Mouse (Mus musculus) testis, postnatal 14 days (tissue): ENCODE data around the gene Slc9a1.

Source experiments
- DNase-seq: peaks from one replicate; pipeline ENCODE4 v3.0.0; 2021; ENCODE audit warnings: low spot score

Gene Slc9a1

DNA sequence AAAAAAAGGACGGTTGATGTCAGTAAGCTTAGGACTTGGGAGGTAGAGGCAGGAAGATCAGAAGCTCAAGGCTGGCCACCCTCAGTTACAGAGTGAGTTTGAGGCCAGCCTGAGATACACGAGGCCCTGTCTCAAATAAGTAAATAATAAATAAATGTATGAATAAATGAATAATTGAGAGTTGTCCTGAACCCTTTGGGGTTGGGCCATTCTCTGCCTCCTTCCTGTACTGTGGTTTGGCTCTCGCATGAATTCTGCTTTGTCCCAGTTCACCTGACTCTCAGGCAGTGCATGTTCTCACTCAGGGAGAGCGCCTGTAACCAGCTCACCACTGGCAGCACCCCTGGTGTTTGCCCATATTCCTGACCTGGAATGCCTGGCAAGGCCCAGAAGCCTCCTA lies 4.5 kb downstream of the Slc9a1 start:
- DNase-seq: no peak

DNA sequence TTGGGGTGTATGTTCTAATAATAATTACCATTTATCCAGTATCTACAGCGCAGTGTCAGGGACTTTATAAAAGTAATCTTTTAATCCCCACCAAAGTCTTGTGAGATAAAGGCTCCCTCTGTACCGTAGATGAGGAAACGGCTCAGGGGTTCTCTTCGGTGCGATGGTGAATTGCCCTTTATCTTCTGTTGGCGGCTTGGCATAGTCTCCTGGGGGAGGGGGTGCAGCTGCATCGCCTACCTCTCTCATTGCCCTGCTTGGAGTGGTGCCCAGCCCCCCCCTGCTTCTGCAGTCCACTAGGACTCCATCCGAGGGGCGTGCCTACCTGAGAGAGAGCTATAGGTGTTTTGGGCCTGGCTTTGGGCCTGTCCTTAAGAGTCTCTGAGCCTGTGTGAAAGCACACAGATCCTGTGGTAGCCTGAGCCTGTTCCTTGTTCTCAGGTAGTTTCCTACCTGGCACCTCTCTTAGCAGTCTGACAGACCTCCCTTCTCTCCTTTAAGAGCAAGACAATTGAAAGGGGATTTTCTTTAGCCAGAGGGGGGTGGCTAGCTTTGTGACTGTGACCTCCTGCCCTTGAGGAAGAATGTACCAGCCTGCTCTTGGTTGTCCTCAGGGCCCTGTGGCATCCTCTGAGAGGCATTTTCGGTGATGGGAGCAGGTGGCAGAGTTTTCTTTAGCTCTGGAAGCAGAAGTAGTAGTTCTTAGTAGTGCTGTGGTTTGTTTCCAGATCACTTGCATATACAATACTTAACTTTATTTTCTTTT lies 6.5 kb downstream of the Slc9a1 start:
- DNase-seq: no peak

DNA sequence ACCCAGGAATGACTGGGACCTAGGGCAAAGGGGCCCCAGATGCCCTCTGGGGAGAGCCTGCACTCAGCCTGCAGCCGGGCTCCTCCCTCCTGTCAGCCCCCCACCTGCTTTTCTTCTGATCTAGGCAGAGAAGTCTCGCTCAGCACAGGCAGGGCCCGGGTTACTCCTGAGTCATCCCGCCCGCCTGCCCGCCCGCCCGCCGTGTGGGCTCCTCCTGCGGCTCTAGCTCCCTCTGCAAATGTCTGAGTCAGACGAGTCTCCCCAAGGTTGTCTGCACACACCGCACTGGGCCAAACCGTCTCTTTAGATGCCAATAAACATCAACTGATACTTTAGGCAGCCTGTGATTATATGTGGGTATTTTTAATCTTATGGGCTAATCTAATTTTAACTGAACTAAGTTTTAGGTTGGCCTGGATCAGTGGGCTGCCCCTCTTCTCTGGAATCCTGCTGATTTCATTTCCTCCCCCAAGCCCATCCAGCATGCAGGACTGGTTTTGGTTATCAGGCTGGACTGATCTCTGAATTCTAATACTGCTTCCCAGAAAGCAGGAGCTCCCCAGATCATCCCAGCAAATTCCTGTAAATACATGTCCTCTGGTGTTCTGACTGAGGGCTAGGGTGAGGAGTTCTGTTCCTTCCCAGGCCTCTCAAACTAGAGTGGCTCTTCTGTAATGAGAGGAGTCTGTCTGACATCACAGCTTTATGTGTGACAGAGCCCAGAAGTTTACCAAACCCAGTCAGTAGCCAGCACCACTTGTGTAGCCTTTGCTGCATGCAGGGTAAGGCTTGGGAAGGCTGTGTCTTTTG lies 8.9 kb downstream of the Slc9a1 start:
- no peak for DNase-seq

DNA sequence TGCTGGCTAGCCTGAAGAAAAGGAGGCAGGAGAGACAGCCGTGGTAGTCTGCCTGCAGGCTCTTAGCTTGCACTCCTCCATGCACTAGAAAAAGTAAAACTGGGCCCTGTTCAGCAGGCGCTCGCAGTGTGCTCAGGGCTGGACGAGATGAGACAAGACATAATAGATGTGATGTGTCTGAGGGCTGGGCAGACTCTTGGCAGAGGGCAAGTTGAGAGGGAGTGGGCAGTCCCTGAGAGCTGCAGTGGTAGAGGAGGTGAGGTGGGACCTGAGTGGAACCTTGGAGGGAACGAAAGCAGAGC lies 9.5 kb downstream of the Slc9a1 start:
- DNase-seq: no peak

DNA sequence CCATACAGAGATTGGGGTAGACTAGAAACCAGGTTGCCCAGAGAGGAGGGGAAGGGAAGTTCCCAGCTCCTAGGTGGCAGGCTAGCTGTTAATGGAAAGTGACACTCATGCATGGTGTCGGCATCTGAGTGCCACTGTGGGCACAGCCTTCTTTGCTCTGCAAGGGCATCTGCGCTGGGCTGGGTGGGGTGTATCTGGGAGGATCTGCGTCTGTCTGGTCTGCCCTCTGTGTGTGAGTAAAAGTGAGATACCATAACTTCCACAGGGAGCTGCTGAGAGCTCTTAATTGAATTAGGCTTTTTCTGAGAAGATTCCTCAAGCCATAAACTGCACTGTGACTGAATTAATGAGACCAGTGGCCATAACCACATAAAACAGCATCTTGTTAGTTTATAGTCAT lies 10.4 kb downstream of the Slc9a1 start:
- no peak for DNase-seq

DNA sequence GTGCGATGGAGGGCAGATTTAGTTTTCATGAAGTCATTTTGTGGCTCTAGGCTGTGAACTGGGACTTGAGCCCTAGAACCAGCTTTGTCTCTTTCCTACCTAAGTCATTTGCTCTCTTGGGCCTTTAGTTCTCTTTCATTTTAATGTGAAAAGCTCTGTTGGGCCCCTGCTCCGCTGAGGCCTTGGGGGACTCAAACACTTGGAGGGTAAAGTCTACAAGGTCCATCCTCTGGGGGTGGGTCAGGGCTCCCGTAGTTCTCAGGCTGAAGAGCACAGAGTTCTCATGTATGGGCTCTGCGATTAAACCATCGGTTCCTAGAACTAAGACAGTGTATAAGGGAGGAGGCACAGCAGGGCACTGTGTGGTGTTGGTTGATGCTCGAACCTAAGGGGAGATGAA lies 11.0 kb downstream of the Slc9a1 start:
- no peak for DNase-seq

DNA sequence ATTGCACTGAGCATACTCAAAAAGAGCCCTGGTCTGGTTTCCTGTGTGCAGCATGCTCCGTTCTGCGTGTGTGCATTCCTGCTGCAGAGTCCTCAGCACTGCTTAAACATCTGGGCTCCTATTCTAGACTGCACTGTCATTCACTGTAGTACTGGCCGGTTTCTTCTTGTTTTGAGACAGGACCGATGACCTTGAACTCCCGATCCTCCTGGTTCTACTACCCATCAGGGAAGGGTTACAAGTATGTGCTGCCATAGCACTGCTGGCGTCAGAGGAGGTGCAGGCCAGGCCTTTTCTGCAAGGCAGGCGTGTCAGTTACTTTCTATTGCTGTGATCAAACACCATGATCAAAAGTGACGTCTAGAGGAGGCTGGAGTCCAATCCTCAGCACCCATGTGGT lies 11.6 kb downstream of the Slc9a1 start:
- DNase-seq: no peak

DNA sequence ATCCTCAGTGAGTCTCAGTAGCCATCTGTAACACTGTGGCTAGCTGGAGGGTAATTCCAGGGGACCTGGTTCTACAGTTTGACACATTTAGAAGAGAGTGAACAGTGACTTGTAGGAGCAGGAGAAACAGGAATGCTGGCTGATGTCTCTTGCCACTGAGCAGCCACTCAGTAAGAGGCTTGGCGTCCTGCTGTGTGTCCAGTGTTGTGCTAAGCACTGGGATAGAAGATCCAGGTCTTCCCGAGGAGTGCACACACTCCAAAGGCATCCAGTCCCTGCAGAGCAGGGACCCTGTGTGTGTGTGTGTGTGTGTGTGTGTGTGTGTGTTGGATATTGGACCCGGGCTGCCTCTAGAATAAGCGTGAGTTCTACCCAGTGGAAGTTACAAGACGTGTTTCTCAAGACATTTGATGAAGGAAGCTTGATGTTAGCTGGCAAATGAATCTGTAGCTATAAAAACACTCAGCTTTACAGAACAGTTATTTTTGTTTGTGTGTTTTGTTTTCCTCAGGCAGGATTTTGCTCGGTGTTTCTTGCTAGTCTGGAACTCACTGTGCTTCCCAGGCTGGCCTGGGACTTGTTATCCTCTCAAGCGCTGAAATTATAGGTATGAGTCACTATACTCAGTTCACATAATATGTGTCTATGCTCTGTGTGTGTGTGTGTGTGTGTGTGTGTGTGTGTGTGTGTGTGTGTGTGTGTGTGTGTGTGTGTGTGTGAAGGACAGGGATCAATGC lies 16.7 kb downstream of the Slc9a1 start:
- DNase-seq: no peak

DNA sequence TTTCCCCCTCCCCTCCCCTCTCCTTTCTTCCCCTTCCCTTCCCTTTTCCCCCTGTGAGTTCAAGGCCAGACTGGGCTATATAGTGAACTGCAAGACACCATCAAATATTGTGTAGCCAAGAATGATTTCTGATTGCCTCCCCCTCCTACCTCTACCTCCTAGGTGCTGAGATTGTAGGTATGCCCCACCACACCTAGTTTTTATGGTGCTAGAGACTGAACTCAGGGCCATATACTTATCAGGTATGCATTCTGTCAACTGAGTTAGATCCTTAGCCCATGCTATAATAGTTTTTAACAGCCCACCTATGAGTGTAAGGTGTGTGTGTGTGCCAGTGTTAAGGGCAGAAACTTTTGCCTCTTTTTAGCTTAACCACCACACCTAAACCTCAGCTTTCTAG lies 17.5 kb downstream of the Slc9a1 start:
- no peak for DNase-seq

DNA sequence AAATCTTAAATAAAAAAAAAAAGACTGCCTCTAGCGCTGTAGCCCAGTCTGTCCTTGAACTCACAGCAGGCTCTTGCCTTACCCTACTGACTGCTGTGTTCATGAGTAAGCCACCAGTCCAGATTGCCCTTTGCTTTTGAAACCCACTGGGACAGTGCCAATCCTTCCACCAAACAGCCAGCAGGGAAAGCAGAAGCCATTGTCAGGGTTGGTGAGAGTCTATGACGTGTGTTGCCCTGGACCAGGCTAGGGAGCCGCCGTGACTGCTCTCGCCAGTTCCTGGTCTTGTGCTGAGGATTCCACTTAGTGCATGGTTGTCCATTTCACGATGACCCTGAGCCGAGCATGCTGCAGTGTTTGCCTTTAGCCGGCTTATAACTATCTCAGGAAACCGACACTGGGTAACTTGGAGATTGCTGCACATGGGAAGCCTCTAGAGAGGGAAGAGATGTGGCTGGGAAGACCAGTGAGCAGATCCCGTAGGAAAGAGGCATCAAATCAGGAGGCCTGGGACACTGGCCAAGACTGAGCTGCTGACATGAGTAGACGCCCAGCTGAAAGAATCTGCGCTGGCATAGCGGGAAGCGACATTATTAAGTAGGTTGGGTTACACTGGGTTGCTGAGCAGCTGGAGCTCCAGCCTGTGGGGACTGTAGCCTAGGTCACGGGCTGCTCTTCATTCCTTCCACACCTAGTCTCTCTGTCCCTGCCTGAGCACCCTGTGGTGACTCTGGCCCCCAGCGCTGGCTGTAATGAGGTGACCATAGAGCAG lies 19.5 kb downstream of the Slc9a1 start:
- no peak for DNase-seq

DNA sequence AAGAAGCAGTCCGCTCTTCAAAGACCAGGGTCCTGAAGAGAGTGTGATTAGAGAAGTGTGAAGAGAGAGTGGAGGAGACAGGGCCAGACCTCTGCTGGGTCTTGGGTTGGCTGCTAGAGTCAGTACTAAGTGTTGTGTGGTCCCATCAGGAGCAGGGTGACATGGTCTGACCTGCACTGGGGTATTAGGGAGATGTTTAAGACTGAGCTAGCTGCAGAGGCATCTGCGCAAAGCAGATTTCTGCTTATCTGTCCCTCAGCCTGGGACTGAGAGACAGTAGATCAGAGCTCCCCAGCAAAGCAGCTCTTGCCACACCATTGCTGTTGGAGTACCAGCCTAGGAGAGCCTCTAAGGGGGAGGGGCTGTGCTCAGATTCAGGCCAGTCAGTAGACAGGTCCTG lies 20.5 kb downstream of the Slc9a1 start:
- DNase-seq: no peak

DNA sequence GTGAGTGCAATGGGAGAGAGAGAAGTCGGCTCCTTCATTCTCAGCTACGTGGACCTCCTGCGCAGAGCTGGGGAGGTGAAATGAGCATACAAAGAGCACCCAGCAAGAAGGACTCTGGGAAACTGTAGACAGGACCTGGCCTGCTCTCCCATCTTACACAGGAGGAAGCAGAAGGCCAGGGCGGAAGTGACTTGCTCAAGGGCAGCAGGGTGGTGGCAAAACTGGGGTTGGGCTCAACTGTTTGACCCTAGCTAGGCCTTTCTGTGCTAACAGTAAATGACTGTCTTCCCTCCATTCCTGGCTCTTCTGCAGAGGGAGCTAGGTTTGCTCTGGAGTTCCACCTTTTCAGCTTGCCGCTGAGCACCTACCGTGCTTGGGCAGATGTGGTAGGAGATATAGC lies 21.1 kb downstream of the Slc9a1 start:
- no peak for DNase-seq

DNA sequence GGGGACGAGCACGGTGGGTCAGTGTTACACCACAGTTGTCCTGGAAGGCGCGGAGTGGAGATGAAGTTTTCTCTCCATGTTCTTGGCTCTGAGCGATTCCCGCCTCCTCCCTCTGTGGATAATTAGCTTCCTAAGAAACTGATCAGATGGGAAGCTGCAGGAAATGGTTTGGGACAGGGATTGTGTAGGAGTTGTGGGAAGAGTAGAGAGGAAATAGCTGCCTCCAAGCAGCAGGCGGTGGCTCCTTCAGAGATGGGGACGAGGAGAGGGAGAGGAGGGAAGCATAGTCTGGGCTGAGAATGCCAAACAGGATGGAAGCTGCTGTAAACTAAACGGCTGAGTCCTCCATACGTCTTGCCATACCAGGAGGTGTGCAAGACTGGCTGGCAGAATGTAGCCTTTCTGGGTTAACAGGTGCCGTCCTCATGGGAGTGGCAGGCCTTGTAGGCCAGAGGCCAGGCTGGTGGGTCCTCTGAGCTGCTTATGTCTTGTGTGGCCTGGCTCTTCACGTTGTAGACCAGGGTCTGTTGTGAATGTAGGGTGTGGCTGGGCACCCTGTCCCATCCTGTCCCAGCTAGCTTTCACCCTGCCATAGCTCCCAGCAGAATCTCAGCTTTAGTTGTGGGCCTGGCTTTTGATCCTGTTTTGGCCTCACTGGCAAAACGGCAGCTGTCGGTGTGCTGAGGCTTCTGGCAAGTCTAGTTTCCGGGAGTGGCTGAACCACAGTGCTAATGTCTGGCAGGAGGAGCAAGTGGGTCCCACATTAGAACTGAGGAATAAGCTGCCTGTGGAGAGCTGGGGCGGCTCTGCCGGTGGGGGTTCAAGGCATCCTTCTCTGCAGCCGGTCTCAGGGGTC lies 21.9 kb downstream of the Slc9a1 start:
- DNase-seq: no peak

DNA sequence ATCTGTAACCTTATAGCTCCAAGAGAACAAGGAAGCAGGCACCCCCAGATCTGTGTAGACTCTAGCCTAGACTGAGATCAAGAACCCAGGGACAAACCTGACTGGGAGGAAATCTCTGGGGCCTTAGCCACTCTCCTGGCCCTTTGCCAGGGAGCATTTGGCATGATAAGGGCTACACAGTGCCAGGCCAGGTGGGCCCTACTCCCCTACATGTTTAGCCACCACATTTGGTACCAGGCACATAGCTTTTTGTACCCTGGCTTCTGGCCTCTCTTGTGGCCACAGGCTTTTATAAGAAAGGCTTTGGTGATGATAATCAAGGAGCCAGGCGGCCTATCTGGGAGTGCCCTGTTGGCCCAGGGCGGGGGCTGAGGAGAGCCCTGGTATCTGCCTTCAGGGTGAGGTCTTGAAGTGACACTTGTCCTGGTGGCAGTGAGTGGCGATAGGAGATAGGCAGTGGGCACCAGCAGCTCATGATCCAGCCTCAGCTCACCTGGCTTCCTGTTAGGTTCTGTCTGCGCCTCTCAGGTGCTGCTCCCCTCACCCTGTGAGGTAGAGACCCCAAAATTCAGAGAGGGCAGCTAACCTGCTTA lies 25.6 kb downstream of the Slc9a1 start:
- DNase-seq: no peak

DNA sequence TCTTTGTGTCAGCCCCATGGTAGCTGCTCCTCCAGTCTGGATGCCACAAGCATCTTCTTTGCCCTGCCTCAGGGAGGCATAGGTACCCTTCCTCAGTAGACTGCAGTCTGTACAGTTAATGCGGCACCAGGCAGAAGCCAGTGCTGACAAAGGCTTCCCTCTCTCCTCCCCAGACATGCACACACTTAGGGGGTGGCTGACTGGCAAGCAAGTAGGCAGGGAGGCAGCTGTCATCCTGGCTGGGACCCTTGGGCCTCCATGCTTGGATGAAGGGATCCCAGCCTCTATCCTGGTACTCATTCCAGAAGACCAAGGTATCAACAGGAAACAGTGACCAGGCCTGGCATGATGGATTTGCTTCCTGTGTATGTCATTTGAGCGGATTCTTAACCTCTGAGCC lies 26.6 kb downstream of the Slc9a1 start:
- DNase-seq: no peak

DNA sequence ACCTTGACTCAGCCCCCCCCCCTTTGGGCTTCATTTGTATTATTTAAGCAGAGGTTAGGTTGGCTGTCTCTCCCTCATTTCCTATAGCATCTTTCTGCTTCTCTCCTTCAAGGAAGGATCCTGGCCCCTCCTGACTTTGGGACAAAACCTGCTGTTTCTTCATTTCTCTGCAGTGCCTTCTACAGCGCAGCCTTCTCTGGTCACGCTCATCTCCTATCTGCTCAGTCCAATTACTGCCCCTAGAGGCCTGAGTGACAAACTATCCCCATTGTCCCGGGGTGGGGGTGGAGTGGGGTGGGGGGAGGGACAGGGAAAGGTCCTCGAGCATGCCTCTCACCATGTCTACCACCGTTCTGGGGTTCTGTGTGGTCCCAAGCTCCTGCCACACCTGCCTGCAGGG lies 27.8 kb downstream of the Slc9a1 start:
- DNase-seq: no peak

DNA sequence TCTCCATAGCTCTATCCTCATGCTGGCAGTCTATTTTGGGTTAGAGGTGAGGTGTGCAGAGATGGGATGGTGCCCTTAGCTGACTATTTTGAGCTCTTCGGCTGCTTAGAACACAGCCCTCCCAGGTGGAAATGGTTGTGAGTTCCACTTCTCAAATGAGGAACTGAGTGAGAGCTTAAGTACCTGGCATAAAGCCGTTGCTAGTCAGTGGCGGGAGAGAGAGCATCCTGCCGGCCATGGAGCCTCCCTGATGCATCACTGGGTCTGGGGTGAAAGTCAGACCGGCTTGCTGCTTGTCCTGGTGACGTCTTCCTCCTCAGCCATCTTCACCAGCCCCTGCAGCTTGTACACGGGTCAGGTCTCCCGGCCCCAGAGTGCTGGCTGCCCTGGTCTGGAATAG lies 28.5 kb downstream of the Slc9a1 start:
- no peak for DNase-seq

DNA sequence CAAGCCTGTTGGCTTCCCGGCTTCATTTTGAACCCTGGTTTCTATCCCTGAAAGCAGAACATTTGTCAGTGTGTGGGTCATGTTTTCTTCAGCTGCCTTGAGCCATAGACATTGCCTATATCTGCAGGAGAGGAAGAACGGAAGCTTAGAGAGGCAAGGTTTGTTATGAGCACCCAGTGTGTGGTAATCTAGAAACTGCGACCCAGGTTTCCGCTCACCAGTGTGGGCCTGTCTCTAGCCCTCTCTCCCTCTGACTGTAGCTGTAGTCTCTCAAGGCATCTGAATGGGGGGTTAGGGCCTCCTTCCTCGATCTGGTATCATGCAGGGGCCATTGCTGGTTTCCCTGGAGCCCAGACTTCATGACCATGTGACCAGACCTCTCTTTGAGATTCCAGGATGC lies 29.1 kb downstream of the Slc9a1 start:
- DNase-seq: no peak

DNA sequence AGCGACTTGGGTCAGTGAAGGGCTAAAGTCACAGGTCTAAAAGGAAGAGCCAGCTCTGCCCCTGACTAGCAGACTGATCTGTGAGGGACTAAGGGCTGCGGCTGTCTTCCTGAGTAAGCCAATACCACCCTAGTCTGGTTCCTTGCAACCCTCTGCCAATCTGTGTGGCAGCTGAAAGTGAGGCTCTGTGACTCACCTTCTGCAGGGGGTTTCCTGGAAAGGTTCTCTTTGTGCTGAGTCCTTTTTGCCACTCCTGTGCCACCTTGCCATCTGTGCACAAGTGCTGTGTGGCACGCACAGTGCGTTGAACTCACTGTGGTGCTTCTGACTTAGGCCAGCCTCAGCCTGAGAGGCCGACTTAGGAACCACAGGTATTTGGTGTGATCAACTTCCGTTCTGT lies 30.0 kb downstream of the Slc9a1 start:
- DNase-seq: no peak

DNA sequence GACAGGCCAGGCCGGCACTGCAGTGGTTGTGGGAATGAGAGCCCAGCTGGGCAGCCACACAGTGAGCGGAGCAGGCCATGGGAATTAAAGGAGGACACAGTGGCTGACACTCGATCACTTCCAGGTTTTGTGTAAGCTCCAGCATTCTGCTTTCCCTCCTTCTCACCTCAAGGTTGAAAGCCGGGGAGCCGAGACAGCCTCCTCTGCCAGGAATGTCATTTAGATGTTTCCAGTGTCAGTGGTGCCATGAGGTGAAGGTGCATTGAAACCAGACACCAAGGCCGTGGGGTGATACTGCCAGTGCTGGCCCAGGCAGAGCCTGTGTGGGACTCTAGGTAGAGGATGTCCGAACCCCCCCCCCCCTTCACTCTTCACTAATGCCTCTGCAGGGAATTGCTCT lies 30.6 kb downstream of the Slc9a1 start:
- DNase-seq: no peak

DNA sequence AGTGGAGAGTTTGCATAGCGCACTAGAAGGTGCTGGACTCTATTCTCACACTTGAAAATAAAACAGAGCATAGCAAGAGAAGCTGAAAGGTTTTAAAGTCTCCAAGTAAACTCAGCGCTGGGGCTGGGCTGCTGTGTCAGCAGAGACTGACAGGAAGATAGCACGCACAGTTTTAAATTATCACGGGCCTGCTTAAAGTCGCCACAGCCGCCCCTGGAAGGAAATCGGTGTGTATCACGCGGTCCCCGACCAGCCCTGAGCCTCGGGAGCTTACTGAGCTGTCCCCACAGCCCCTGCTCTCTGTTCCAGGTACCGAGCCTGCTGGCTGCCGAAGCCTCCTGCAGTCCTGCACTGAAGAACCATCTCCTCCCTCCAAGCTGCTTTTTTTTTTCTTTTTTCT lies 32.5 kb downstream of the Slc9a1 start:
- no peak for DNase-seq
